Mouse (Mus musculus): ENCODE measurements around the gene Baiap2. TPM values are rescaled to one million over a fixed set of nuclear protein-coding genes. Genes with fewer than 3 reads are reported as not detected.

Baiap2 gene
- polyA plus RNA-seq, 1 experiment from 2014 or later = 11.1 TPM

- Histone ChIP-seq H3K4me1 (peaks cover 42% of the 10 kb centered on the region), H3K9me3 (no peaks in the 10 kb centered on the region), H3K27ac (0 out of 2 replicates have a peak overlapping the region, but pooled peaks have one; percentile 32), H3K36me3 (replicated peaks) (peaks cover 2% of the 10 kb centered on the region; the same call in 1 of the 2 replicates), H3K27me3 (ENCODE audit: poor library complexity, severe bottlenecking) (no peaks in the 10 kb centered on the region), H3K4me3 (no peak overlapping the region)
- 93% methylated on average over 2 of the region's 2 CpGs for WGBS
- DNase-seq (ENCODE audit: extremely low spot score, low spot score) = no peak
These were observed 12.3 kb downstream of the Baiap2 start for GRCm38 (mm10) chr11:119954749-119955337.

GRCm38 (mm10) chr11:119955432-119955831 lies 12.9 kb downstream of the Baiap2 start:
- no peaks in the 10 kb centered on the region for H3K27me3 ChIP-seq (ENCODE audit: poor library complexity, severe bottlenecking)
- H3K36me3 ChIP-seq (replicated peaks) = peaks cover 8% of the 10 kb centered on the region; the same call in 1 of the 2 replicates
- H3K4me3 ChIP-seq = no peak overlapping the region
- 57% methylated on average over 3 of the region's 3 CpGs for WGBS
- H3K27ac ChIP-seq = peak overlapping the region; percentile 9; the same call in 1 of the 2 replicates
- peaks cover 42% of the 10 kb centered on the region for H3K4me1 ChIP-seq
- no peak for DNase-seq (ENCODE audit: extremely low spot score, low spot score)
- no peaks in the 10 kb centered on the region for H3K9me3 ChIP-seq

GRCm38 (mm10) chr11:119956590-119956989 lies 14.0 kb downstream of the Baiap2 start:
- Histone ChIP-seq H3K27ac (no peak overlapping the region), H3K4me1 (peaks cover 42% of the 10 kb centered on the region), H3K9me3 (no peaks in the 10 kb centered on the region), H3K36me3 (replicated peaks) (peaks cover 19% of the 10 kb centered on the region; the same call in 1 of the 2 replicates), H3K4me3 (no peak overlapping the region), H3K27me3 (ENCODE audit: poor library complexity, severe bottlenecking) (no peaks in the 10 kb centered on the region)
- DNase-seq (ENCODE audit: extremely low spot score, low spot score) = no peak
- 89% methylated on average over 13 of the region's 13 CpGs for WGBS

- no peaks in the 10 kb centered on the region for H3K9me3 ChIP-seq
- no peak overlapping the region for H3K27ac ChIP-seq
- H3K4me1 ChIP-seq = peaks cover 24% of the 10 kb centered on the region
- peaks cover 22% of the 10 kb centered on the region; the same call in 1 of the 2 replicates for H3K36me3 ChIP-seq (replicated peaks)
- WGBS = 89% methylated on average over 7 of the region's 7 CpGs
- DNase-seq (ENCODE audit: extremely low spot score, low spot score) = no peak
- no peaks in the 10 kb centered on the region for H3K27me3 ChIP-seq (ENCODE audit: poor library complexity, severe bottlenecking)
- no peak overlapping the region for H3K4me3 ChIP-seq
These were observed 16.3 kb downstream of the Baiap2 start for GRCm38 (mm10) chr11:119958856-119959255.

DNA sequence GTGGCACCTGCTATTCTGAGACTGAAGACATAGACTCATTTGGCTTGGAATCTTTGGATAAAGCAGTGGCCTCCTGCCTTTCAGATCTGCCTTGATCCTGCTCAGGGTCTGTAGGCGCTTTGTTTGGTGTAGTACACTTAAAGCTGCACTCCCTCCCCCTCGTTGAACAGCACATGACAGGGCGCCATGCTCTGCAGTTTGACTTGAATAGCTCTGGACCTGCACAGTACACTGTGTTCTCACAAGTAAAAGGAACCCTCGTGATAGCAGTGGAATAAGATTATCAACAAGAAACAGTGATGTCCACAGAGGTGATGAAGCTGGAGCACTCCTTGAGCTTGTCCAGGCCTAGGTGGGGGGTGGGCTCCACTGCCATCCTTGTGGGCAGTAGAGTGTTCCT lies 17.2 kb downstream of the Baiap2 start:
- 76% methylated on average over 4 of the region's 4 CpGs for WGBS
- Histone ChIP-seq H3K4me3 (no peak overlapping the region), H3K9me3 (no peaks in the 10 kb centered on the region), H3K27me3 (ENCODE audit: poor library complexity, severe bottlenecking) (no peaks in the 10 kb centered on the region), H3K4me1 (peaks cover 25% of the 10 kb centered on the region), H3K36me3 (replicated peaks) (peaks cover 22% of the 10 kb centered on the region; the same call in 1 of the 2 replicates), H3K27ac (no peak overlapping the region)
- DNase-seq (ENCODE audit: extremely low spot score, low spot score) = no peak

DNA sequence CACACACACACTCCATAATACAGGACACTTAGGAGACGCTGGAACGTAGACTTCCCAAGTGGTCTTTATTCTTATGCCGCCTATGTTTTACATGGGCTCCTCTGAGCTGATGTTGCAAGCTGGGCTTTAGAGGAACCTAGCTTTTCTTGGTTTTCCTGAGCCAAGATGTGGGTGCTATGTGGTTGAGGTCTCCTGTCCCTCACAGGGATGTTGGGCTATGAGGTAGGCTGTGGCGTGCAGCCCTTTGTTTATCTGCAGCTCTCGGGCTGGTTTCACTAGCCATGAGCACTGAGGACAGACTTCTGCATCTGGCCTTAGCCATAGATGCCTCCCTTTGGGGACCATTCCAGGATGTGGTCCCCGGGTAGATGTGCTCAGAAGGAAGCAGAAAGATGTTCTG lies 18.1 kb downstream of the Baiap2 start:
- peaks cover 29% of the 10 kb centered on the region for H3K4me1 ChIP-seq
- WGBS = 96% methylated on average over 6 of the region's 6 CpGs
- H3K9me3 ChIP-seq = no peaks in the 10 kb centered on the region
- H3K27me3 ChIP-seq (ENCODE audit: poor library complexity, severe bottlenecking) = no peaks in the 10 kb centered on the region
- DNase-seq (ENCODE audit: extremely low spot score, low spot score) = no peak
- no peak overlapping the region for H3K27ac ChIP-seq
- peaks cover 22% of the 10 kb centered on the region; the same call in 1 of the 2 replicates for H3K36me3 ChIP-seq (replicated peaks)
- no peak overlapping the region for H3K4me3 ChIP-seq

- no peak for DNase-seq (ENCODE audit: extremely low spot score, low spot score)
- WGBS = 89% methylated on average over 3 of the region's 3 CpGs
- Histone ChIP-seq H3K27me3 (ENCODE audit: poor library complexity, severe bottlenecking) (no peaks in the 10 kb centered on the region), H3K4me3 (no peak overlapping the region), H3K4me1 (peaks cover 34% of the 10 kb centered on the region), H3K9me3 (no peaks in the 10 kb centered on the region), H3K27ac (no peak overlapping the region), H3K36me3 (replicated peaks) (peaks cover 22% of the 10 kb centered on the region; the same call in 1 of the 2 replicates)
These were observed 18.9 kb downstream of the Baiap2 start for GRCm38 (mm10) chr11:119961511-119961910.

- H3K27ac ChIP-seq = peak overlapping the region; percentile 67
- H3K36me3 ChIP-seq (replicated peaks) = peaks cover 22% of the 10 kb centered on the region; the same call in 1 of the 2 replicates
- 14% methylated on average over 9 of the region's 9 CpGs for WGBS
These were observed 22.5 kb downstream of the Baiap2 start for GRCm38 (mm10) chr11:119965053-119965452.

DNA sequence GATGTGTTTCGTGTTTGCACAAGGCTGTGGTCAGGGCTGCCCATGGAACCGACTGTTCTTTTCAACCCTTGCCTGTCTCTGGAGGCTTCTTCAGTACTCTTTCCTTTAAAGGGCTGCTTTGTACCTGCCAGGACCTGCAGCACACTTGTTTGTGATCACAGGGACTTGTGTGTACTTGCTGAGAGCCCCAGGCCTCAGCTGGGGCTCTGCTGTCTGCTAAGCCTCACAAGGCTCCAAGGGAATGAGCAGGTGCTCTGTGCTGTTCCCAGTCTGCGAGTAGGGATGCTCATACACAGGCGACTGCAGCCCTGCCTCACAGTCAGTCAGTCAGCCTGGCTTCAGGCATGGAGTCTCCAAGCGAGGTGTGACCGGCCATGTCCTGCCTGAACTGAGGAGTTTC lies 23.7 kb downstream of the Baiap2 start:
- Histone ChIP-seq H3K4me3 (no peak overlapping the region), H3K36me3 (replicated peaks) (peaks cover 9% of the 10 kb centered on the region; the same call in 1 of the 2 replicates), H3K9me3 (no peaks in the 10 kb centered on the region), H3K4me1 (peaks cover 59% of the 10 kb centered on the region), H3K27me3 (ENCODE audit: poor library complexity, severe bottlenecking) (no peaks in the 10 kb centered on the region), H3K27ac (peak overlapping the region; percentile 44; the same call in 1 of the 2 replicates)
- no peak for DNase-seq (ENCODE audit: extremely low spot score, low spot score)
- 86% methylated on average over 6 of the region's 6 CpGs for WGBS

More at GRCm38 (mm10) chr11:119965053-119965452, 22.5 kb downstream of the Baiap2 start:
- no peaks in the 10 kb centered on the region for H3K9me3 ChIP-seq
- no peaks in the 10 kb centered on the region for H3K27me3 ChIP-seq (ENCODE audit: poor library complexity, severe bottlenecking)
- peaks cover 46% of the 10 kb centered on the region for H3K4me1 ChIP-seq
- DNase-seq (ENCODE audit: extremely low spot score, low spot score) = no peak
- no peak overlapping the region for H3K4me3 ChIP-seq

GRCm38 (mm10) chr11:119967401-119967800 lies 24.8 kb downstream of the Baiap2 start:
- peak overlapping the region; percentile 36; the same call in 1 of the 2 replicates for H3K27ac ChIP-seq
- peaks cover 4% of the 10 kb centered on the region; the same call in 1 of the 2 replicates for H3K36me3 ChIP-seq (replicated peaks)
- peaks cover 64% of the 10 kb centered on the region for H3K4me1 ChIP-seq
- H3K27me3 ChIP-seq (ENCODE audit: poor library complexity, severe bottlenecking) = no peaks in the 10 kb centered on the region
- no peak overlapping the region for H3K4me3 ChIP-seq
- H3K9me3 ChIP-seq = no peaks in the 10 kb centered on the region
- DNase-seq (ENCODE audit: extremely low spot score, low spot score) = no peak
- 80% methylated on average over 8 of the region's 8 CpGs for WGBS

- H3K4me3 ChIP-seq = no peak overlapping the region
- H3K9me3 ChIP-seq = no peaks in the 10 kb centered on the region
- H3K27me3 ChIP-seq (ENCODE audit: poor library complexity, severe bottlenecking) = no peaks in the 10 kb centered on the region
- H3K4me1 ChIP-seq = peaks cover 64% of the 10 kb centered on the region
- WGBS = 88% methylated on average over 2 of the region's 2 CpGs
- no peak overlapping the region for H3K27ac ChIP-seq
- H3K36me3 ChIP-seq (replicated peaks) = peaks cover 4% of the 10 kb centered on the region; the same call in 1 of the 2 replicates
- DNase-seq (ENCODE audit: extremely low spot score, low spot score) = no peak
These were observed 25.3 kb downstream of the Baiap2 start for GRCm38 (mm10) chr11:119967892-119968291.

DNA sequence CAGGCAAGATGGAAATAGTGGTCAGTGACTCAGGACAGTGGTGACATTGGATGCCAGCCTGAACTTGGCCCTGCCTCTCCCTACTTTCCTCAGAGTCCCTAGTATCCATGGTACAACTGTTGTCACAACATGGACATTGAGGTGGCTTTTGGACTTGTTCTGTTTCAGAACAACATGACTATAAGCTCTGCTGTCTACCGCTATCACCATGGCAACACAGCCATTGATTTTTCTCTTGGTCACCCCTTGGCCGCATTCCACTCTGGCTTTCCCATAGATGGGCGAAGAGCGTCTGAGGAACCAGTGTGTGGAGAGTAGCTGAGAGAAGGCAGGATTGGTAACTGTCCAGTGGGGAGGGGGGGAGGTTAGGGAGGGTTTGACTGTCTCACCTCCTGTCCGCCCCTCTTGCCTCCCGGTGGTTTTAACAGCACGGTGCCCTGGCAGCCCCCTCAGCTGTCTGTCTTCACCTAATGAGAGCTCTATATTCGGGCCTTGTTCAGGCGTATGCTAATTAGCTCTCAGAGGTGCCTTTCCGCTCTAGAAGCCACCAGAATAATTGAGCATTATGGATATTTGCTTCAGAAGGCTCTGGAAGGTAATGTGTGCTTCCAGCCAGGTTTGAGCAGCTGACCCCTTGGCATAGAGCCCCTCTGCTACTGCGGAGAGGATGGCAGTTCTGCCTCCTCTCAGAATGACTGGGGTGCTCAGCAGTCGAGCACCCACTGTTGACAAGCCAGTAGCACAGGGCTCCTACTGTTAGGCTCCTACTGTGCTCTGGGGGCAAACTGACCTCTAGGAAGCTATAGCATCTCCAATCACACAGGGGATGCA lies 27.7 kb downstream of the Baiap2 start:
- Histone ChIP-seq H3K4me3 (no peak overlapping the region), H3K27me3 (ENCODE audit: poor library complexity, severe bottlenecking) (no peaks in the 10 kb centered on the region), H3K27ac (peak overlapping the region; percentile 51), H3K36me3 (replicated peaks) (peaks cover 8% of the 10 kb centered on the region), H3K4me1 (peaks cover 52% of the 10 kb centered on the region), H3K9me3 (no peaks in the 10 kb centered on the region)
- no peak for DNase-seq (ENCODE audit: extremely low spot score, low spot score)
- WGBS = 69% methylated on average over 12 of the region's 12 CpGs

DNA sequence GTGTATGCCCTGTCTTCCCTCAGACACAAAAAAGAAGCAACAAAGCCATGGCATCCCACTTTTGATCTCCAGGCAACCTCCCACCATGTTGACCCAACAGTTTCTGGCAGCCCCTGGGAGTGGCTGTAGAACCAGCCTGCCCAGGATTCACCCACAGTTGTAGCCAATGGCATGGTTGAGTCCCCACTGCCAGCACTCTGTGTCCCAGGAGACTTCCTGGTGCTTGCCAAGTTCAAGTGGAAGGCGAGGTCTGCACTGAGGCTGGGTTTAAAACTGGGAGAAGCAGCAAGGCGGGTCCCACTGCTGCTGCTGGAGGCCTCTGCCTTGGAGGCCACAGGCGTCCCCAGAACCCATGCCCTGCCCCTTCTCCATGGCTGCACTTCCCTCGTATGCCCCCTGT lies 31.2 kb downstream of the Baiap2 start:
- H3K9me3 ChIP-seq = no peaks in the 10 kb centered on the region
- no peak overlapping the region for H3K4me3 ChIP-seq
- H3K36me3 ChIP-seq (replicated peaks) = peaks cover 10% of the 10 kb centered on the region
- H3K27ac ChIP-seq = no peak overlapping the region
- peaks cover 27% of the 10 kb centered on the region for H3K4me1 ChIP-seq
- WGBS = 86% methylated on average over 4 of the region's 4 CpGs
- DNase-seq (ENCODE audit: extremely low spot score, low spot score) = no peak
- H3K27me3 ChIP-seq (ENCODE audit: poor library complexity, severe bottlenecking) = no peaks in the 10 kb centered on the region
